Mouse (Mus musculus) retina, embryonic 14.5 days (tissue): ENCODE results near the gene BC055324.
"Not testable (repeated sequence)": the region's sequence is repeated elsewhere in the genome, so short reads cannot be mapped to it uniquely, and the experiment has no call there.

Source experiments
- DNase-seq: peaks from one replicate; pipeline ENCODE4 v3.0.0-alpha.2; 2015; ENCODE audit warnings: low spot score

Gene BC055324

GRCm38 (mm10) chr1:163994721-163995608 is at the start of gene BC055324, which contains the start of gene Mettl18:
Gene BC055324, minus strand, starts transcription at chr1:163994796.
Gene Mettl18, plus strand, starts transcription at chr1:163994889.
- DNase-seq, result peak; percentile 96

GRCm38 (mm10) chr1:164043549-164043948 is 49.0 kb upstream of the BC055324 start:
- no peak for DNase-seq

GRCm38 (mm10) chr1:164040385-164041135 is 46.0 kb upstream of the BC055324 start:
- no peak for DNase-seq

- peak; percentile 45 for DNase-seq
These were observed 32.8 kb upstream of the BC055324 start for GRCm38 (mm10) chr1:164027416-164027815.

- DNase-seq, result no peak
These were observed 31.1 kb upstream of the BC055324 start for GRCm38 (mm10) chr1:164025685-164026084.

- DNase-seq, result not testable (repeated sequence)
These were observed 27.5 kb upstream of the BC055324 start for GRCm38 (mm10) chr1:164022106-164022505.

GRCm38 (mm10) chr1:164020746-164021145 is 26.1 kb upstream of the BC055324 start:
- DNase-seq, result not testable (repeated sequence)

- DNase-seq, result no peak
These were observed 25.2 kb upstream of the BC055324 start for GRCm38 (mm10) chr1:164019789-164020188.

GRCm38 (mm10) chr1:164018221-164018896 is 23.8 kb upstream of the BC055324 start:
- DNase-seq, result no peak

- no peak for DNase-seq
These were observed 20.0 kb upstream of the BC055324 start for GRCm38 (mm10) chr1:164014616-164015015.

- DNase-seq, result peak; percentile 48
These were observed 14.6 kb upstream of the BC055324 start for GRCm38 (mm10) chr1:164009235-164009634.

- DNase-seq, result no peak
These were observed 9.7 kb upstream of the BC055324 start for GRCm38 (mm10) chr1:164004311-164004710.

- DNase-seq, result no peak
These were observed 7.3 kb upstream of the BC055324 start for GRCm38 (mm10) chr1:164001831-164002452.

- no peak for DNase-seq
These were observed 965 bp upstream of the BC055324 start for GRCm38 (mm10) chr1:163995609-163995913.

- DNase-seq, result no peak
These were observed 349 bp downstream of the BC055324 start for GRCm38 (mm10) chr1:163994173-163994720.

GRCm38 (mm10) chr1:163992371-163992770 is 2.2 kb downstream of the BC055324 start:
- DNase-seq, result no peak

GRCm38 (mm10) chr1:163976515-163976914 is 18.1 kb downstream of the BC055324 start:
- no peak for DNase-seq

- no peak for DNase-seq
These were observed 19.5 kb downstream of the BC055324 start for GRCm38 (mm10) chr1:163975088-163975487.

GRCm38 (mm10) chr1:163974471-163974870 is 20.1 kb downstream of the BC055324 start:
- DNase-seq, result no peak

GRCm38 (mm10) chr1:163964008-163964689 is 30.4 kb downstream of the BC055324 start:
- no peak for DNase-seq

GRCm38 (mm10) chr1:163958036-163958435 is 36.6 kb downstream of the BC055324 start:
- DNase-seq, result no peak
